26 mouse cellular contexts compared by ENCODE assay signal in genomic region chr11:81474121-81474520, GRCm38 (mm10).
DNase-seq lines count a peak whose midpoint lies in the region; ATAC-seq and TF ChIP-seq lines count a peak whose summit lies in the region.
"Had no signal": no experiment of that assay in that cellular context is flagged by ENCODE, and none has a peak within 500 bp of the region (broad histone marks: within the 10 kb centered on the region; RNA-seq: fewer than 3 reads in every experiment).

No protein-coding gene starts in this region.

- no peaks in the 10 kb centered on the region for H3K36me3 ChIP-seq in kidney, adult 2 months (ENCODE audit: control insufficient read depth, insufficient read depth, low read length)
- H3K36me3 ChIP-seq in kidney, embryonic 15.5 days: no peaks in the 10 kb centered on the region
- no peaks in the 10 kb centered on the region for H3K36me3 ChIP-seq in kidney, embryonic 14.5 days (ENCODE audit: control insufficient read depth, insufficient read depth, low read length)
- H3K36me3 ChIP-seq: forebrain, embryonic 10.5 days; G1E; heart, embryonic 10.5 days; heart, embryonic 13.5 days had no signal

- H3K9me3 ChIP-seq in kidney, embryonic 15.5 days (replicated peaks): no peaks in the 10 kb centered on the region
- H3K9me3 ChIP-seq in kidney, embryonic 14.5 days (ENCODE audit: control insufficient read depth, low read length): no peaks in the 10 kb centered on the region
- H3K9me3 ChIP-seq: forebrain, embryonic 10.5 days; forebrain, embryonic 13.5 days; heart, embryonic 10.5 days; heart, embryonic 13.5 days had no signal

- no peak overlapping the region for H3K4me3 ChIP-seq in kidney, adult 2 months (ENCODE audit: insufficient read depth, low read depth, low read length)
- H3K4me3 ChIP-seq in kidney, embryonic 15.5 days (replicated peaks): no peak overlapping the region
- H3K4me3 ChIP-seq in kidney, embryonic 14.5 days (ENCODE audit: low read length): no peak overlapping the region
- no peak overlapping the region for H3K4me3 ChIP-seq in olfactory bulb, adult 2 months (ENCODE audit: insufficient read depth, low read depth, low read length)
- H3K4me3 ChIP-seq: forebrain, embryonic 10.5 days; forebrain, embryonic 13.5 days; heart, adult 2 months; heart, embryonic 10.5 days; heart, embryonic 13.5 days had no signal

- no peak overlapping the region for H3K4me2 ChIP-seq in kidney, embryonic 15.5 days
- no peak overlapping the region for H3K4me2 ChIP-seq in kidney, embryonic 14.5 days (replicated peaks; ENCODE audit: low read depth, low read length)
- H3K4me2 ChIP-seq: forebrain, embryonic 13.5 days; heart, embryonic 13.5 days; hindbrain, embryonic 14.5 days had no signal

- no peak for ATAC-seq in kidney, embryonic 15.5 days (replicated peaks; ENCODE audit: low FRiP score)
- no peak for ATAC-seq in kidney, embryonic 14.5 days (ENCODE audit: low FRiP score, low TSS enrichment)
- ATAC-seq: forebrain, embryonic 13.5 days; forebrain, embryonic 16.5 days; hindbrain, postnatal 0 days; inflammation-experienced regulatory T-cells, adult 6 months had no signal

- no peak overlapping the region for H3K9ac ChIP-seq in kidney, embryonic 15.5 days
- no peak overlapping the region for H3K9ac ChIP-seq in kidney, embryonic 14.5 days (ENCODE audit: low read depth, low read length)
- H3K9ac ChIP-seq: forebrain, embryonic 13.5 days; heart, embryonic 13.5 days; hindbrain, embryonic 14.5 days had no signal

- no peak for TF ChIP-seq CTCF in kidney, adult 2 months (conservative IDR thresholded peaks at IDR 0.05; ENCODE audit: insufficient read depth, insufficient read length, low read depth, low read length)
- no peak for TF ChIP-seq CTCF in olfactory bulb, adult 2 months (IDR thresholded peaks at IDR 0.05; ENCODE audit: insufficient read depth, low read depth, low read length)

- 63% methylated on average over 2 of the region's 2 CpGs for WGBS in kidney, adult 2 months
- WGBS in kidney, embryonic 15.5 days: 85% methylated on average over 2 of the region's 2 CpGs
- WGBS in kidney, embryonic 14.5 days: 84% methylated on average over 2 of the region's 2 CpGs
- 53% methylated on average over 2 of the region's 2 CpGs for WGBS in olfactory bulb, adult 2 months

- peak; percentile 63 to 71 for DNase-seq in cerebellum, postnatal 10 days
- no peak for DNase-seq in cerebellum, adult 11-12 months
- peak; percentile 9 for DNase-seq in kidney, adult 2 months
- DNase-seq in kidney, postnatal 25 days: peak; percentile 18 to 41
- DNase-seq: adrenal gland, adult 2 months; adrenal gland, postnatal 36 days; B cell, adult 2 months; cerebellum, adult 11 months; cerebellum, adult 8-10 months; gastrocnemius, postnatal 10 days; gastrocnemius, postnatal 36 days; heart, adult 2 months; heart, postnatal 14 days; heart, postnatal 4 days had no signal

- H3K27ac ChIP-seq in kidney, adult 2 months (ENCODE audit: insufficient read depth, low read depth, low read length): no peak overlapping the region
- H3K27ac ChIP-seq in kidney, embryonic 15.5 days: no peak overlapping the region
- H3K27ac ChIP-seq in kidney, embryonic 14.5 days (ENCODE audit: low read depth, low read length): no peak overlapping the region
- 0 out of 2 replicates have a peak overlapping the region, but pooled peaks have one; percentile 32 for H3K27ac ChIP-seq in olfactory bulb, adult 2 months (ENCODE audit: insufficient read depth, low read depth, low read length)
- H3K27ac ChIP-seq: forebrain, embryonic 10.5 days; forebrain, embryonic 13.5 days; heart, adult 2 months; heart, embryonic 10.5 days; heart, embryonic 13.5 days; hindbrain, embryonic 14.5 days; hindbrain, postnatal 0 days had no signal

- H3K27me3 ChIP-seq in kidney, adult 2 months (replicated peaks; ENCODE audit: control insufficient read depth, insufficient read depth, low read length): no peaks in the 10 kb centered on the region
- no peaks in the 10 kb centered on the region for H3K27me3 ChIP-seq in kidney, embryonic 15.5 days
- H3K27me3 ChIP-seq in kidney, embryonic 14.5 days (ENCODE audit: control insufficient read depth, insufficient read depth, low read length): no peaks in the 10 kb centered on the region
- H3K27me3 ChIP-seq: forebrain, embryonic 13.5 days; heart, embryonic 13.5 days had no signal

- H3K4me1 ChIP-seq in kidney, adult 2 months (ENCODE audit: control insufficient read depth, insufficient read depth, low read length): no peaks in the 10 kb centered on the region
- peaks cover 3% of the 10 kb centered on the region; the same call in 1 of the 2 replicates for H3K4me1 ChIP-seq in kidney, embryonic 15.5 days
- H3K4me1 ChIP-seq in kidney, embryonic 14.5 days (ENCODE audit: control insufficient read depth, insufficient read depth, low read length): no peaks in the 10 kb centered on the region
- peaks cover 3% of the 10 kb centered on the region; the same call in 1 of the 2 replicates for H3K4me1 ChIP-seq in olfactory bulb, adult 2 months (ENCODE audit: control insufficient read depth, insufficient read depth, low read length)
- H3K4me1 ChIP-seq: forebrain, embryonic 10.5 days; forebrain, embryonic 13.5 days; heart, embryonic 10.5 days; heart, embryonic 13.5 days had no signal

- TF ChIP-seq POLR2A in kidney, adult 2 months (IDR thresholded peaks at IDR 0.05; ENCODE audit: low read depth, low read length): no peak
- TF ChIP-seq POLR2A in olfactory bulb, adult 2 months (IDR thresholded peaks at IDR 0.05; ENCODE audit: insufficient read depth, low read depth, low read length): no peak
